Mouse (Mus musculus) stomach, embryonic 14.5 days (tissue): ENCODE results near the gene Tma16. TPM values are rescaled to one million over a fixed set of nuclear protein-coding genes. Genes with fewer than 3 reads are reported as not detected.

Source experiments
- ATAC-seq: fragments of 200-750 bp; cut with Nextera tagmentation; 2 replicates; pipeline ENCODE4 v1.8.0; 2017; ENCODE audit warnings: low read depth, moderate TSS enrichment; ENCODE audit not compliant: insufficient number of reproducible peaks, insufficient read depth, low FRiP score
- H3K27ac ChIP-seq: fragments of 300-500 bp; sonication (generic); 2 replicates; pipeline ENCODE4 v1.5.1; 2014; ENCODE audit warnings: mild to moderate bottlenecking, low read length, moderate library complexity, mixed read lengths
- H3K27me3 ChIP-seq: fragments of 300-500 bp; sonication (generic); 2 replicates; pipeline ENCODE4 v1.6.1; 2014; ENCODE audit warnings: low read length, control low read depth, mixed read lengths; ENCODE audit not compliant: control insufficient read depth, insufficient read depth
- H3K36me3 ChIP-seq: fragments of 300-500 bp; sonication (generic); 2 replicates; pipeline ENCODE4 v1.6.1; 2014; ENCODE audit warnings: mild to moderate bottlenecking, control low read depth, low read length, moderate library complexity, mixed read lengths; ENCODE audit not compliant: control insufficient read depth, insufficient read depth
- H3K4me1 ChIP-seq: fragments of 300-500 bp; sonication (generic); 2 replicates; pipeline ENCODE4 v1.6.1; 2014; ENCODE audit warnings: low read length, control low read depth, mixed read lengths; ENCODE audit not compliant: control insufficient read depth, insufficient read depth
- H3K4me2 ChIP-seq: fragments of 300-500 bp; sonication (generic); replicated peaks from 2 replicates; pipeline ENCODE4 v1.6.1; 2014; ENCODE audit warnings: low read depth, low read length, control low read depth
- H3K4me3 ChIP-seq: fragments of 300-500 bp; sonication (generic); 2 replicates; pipeline ENCODE4 v1.5.1; 2014; ENCODE audit warnings: low read depth, low read length, control low read depth
- H3K9ac ChIP-seq: fragments of 300-500 bp; sonication (generic); replicated peaks from 2 replicates; pipeline ENCODE4 v1.6.1; 2014; ENCODE audit warnings: low read depth, mild to moderate bottlenecking, control low read depth, low read length, moderate library complexity, mixed read lengths
- H3K9me3 ChIP-seq: fragments of 300-500 bp; sonication (generic); 2 replicates; pipeline ENCODE4 v1.6.1; 2016; ENCODE audit warnings: low read depth, low read length, control low read depth; ENCODE audit not compliant: control insufficient read depth
- WGBS: fragments of 180-500 bp; shearing (Covaris S2); extraction: QIAGEN DNeasy Blood & Tissue Kit; methylation state at CpG from one replicate; pipeline ENCODE4 v1.1.7; 2014; 5-methylcytosine and 5-hydroxymethylcytosine counted together
- polyA plus RNA-seq: library from polyadenylated mRNA; unstranded; fragments of >200 nt; fragmentation: Nextera tagmentation; extraction: Ambion mirVana; gene quantifications from 2 replicates; pipeline ENCODE4 v1.2.1, GENCODE M21; 2014

Tma16 gene
- polyA plus RNA-seq, 1 experiment from 2014 or later = 15.2 TPM

DNA sequence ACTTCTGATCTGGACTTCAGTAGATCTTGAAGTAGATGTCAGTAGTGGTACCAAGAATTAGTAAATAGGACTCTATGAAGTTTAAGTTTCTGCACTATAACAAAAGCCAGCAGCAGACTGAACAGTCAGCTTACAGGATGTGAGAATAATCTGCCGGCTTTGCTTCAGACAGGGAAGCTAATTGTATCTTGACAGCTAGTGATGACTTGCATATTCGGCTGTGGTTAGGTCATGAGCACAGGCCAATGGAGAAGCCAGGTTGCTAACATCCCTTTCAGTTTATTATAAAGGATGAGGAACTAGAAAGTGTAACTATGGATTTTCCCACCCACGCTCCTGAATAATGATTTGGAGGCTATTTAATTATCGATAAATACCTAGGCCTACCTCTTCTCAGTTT lies 4.3 kb upstream of the Tma16 start:
- H3K36me3 ChIP-seq = no peaks in the 10 kb centered on the region
- H3K4me1 ChIP-seq = no peaks in the 10 kb centered on the region
- no peak overlapping the region for H3K4me2 ChIP-seq
- H3K27ac ChIP-seq = no peak overlapping the region
- H3K27me3 ChIP-seq = no peaks in the 10 kb centered on the region
- H3K9ac ChIP-seq = no peak overlapping the region
- no peak for ATAC-seq
- H3K9me3 ChIP-seq = no peaks in the 10 kb centered on the region
- no peak overlapping the region for H3K4me3 ChIP-seq
- 78% methylated on average over 4 of the region's 4 CpGs for WGBS

DNA sequence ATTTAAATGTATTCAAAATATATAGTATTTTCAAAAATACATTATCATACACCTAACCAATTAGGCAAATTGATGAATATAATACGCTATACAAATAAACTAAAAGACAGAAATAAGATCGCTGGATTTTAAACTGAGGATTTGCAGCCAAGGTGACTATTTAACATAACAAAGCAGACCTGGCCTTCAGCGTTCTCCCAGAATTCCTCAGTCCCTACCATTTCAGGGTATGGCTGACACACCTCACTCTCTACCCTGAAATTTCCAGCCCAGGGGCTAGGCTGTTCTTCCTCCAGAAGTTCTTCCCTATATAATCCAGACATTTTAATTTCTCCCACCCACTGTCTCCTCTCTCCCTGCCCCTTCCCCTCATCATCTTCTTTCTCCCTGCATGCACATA lies 2.2 kb upstream of the Tma16 start:
- Histone ChIP-seq H3K9me3 (no peaks in the 10 kb centered on the region), H3K36me3 (no peaks in the 10 kb centered on the region), H3K9ac (no peak overlapping the region), H3K4me1 (no peaks in the 10 kb centered on the region), H3K27me3 (no peaks in the 10 kb centered on the region), H3K27ac (no peak overlapping the region), H3K4me3 (no peak overlapping the region), H3K4me2 (no peak overlapping the region)
- 47% methylated on average over 3 of the region's 3 CpGs for WGBS
- ATAC-seq = no peak

DNA sequence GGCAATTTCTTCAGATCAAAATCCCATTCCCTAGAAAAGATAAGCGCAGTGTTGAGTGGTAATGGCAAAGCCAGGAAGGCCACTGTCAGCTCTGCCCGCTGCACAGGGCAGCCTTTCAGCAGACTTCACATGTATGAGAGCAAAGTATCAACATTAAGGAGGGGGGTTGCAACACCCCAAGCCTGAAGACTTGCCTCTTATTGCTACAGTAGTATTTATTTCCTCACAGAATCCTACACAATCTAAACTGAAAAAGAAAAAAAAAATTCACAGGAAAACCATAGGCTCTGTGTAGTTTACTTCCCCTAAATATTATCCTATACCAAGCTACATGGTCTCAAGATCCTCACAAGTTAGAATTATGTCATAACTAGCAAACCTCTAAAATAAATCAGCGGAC lies 9.4 kb downstream of the Tma16 start:
- 98% methylated on average over 3 of the region's 3 CpGs for WGBS
- no peaks in the 10 kb centered on the region for H3K27me3 ChIP-seq
- no peak for ATAC-seq

GRCm38 (mm10) chr8:66469821-66470220 lies 16.5 kb downstream of the Tma16 start:
- no peak for ATAC-seq
- H3K27ac ChIP-seq = no peak overlapping the region
- WGBS = 73% methylated on average over 3 of the region's 3 CpGs

More for the DNA sequence above, 9.4 kb downstream of the Tma16 start:
- Histone ChIP-seq H3K9me3 (no peaks in the 10 kb centered on the region), H3K4me1 (no peaks in the 10 kb centered on the region), H3K4me3 (no peak overlapping the region), H3K36me3 (peaks cover 27% of the 10 kb centered on the region), H3K9ac (no peak overlapping the region), H3K4me2 (no peak overlapping the region), H3K27ac (no peak overlapping the region)

DNA sequence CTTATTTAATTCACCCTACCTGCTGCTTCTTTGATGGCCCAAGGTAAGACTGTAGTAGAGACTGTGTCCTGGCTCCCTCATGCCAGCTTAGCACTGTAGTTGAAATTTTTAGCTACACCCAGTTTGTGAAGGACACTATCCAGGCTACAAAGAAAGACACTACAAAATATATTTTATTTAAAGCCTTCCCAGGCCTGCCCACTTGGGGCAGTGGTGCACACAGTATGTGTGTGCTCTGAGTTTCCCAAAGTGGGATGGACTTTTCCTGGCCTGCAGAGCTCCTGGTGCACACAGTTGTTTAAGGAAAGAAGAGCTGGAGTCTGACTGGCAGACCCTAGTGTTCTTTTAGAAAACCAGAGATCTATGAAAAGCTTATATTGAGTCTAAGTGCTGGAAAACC lies 29.3 kb downstream of the Tma16 start:
- H3K9ac ChIP-seq = no peak overlapping the region
- no peaks in the 10 kb centered on the region for H3K27me3 ChIP-seq
- ATAC-seq = no peak
- no peaks in the 10 kb centered on the region for H3K4me1 ChIP-seq
- no peaks in the 10 kb centered on the region for H3K36me3 ChIP-seq
- H3K4me3 ChIP-seq = no peak overlapping the region
- H3K9me3 ChIP-seq = no peaks in the 10 kb centered on the region
- no peak overlapping the region for H3K27ac ChIP-seq
- H3K4me2 ChIP-seq = no peak overlapping the region

More at GRCm38 (mm10) chr8:66469821-66470220, 16.5 kb downstream of the Tma16 start:
- H3K4me1 ChIP-seq = no peaks in the 10 kb centered on the region
- H3K36me3 ChIP-seq = no peaks in the 10 kb centered on the region
- H3K9ac ChIP-seq = no peak overlapping the region
- H3K9me3 ChIP-seq = no peaks in the 10 kb centered on the region
- H3K27me3 ChIP-seq = no peaks in the 10 kb centered on the region
- H3K4me2 ChIP-seq = no peak overlapping the region
- H3K4me3 ChIP-seq = no peak overlapping the region

DNA sequence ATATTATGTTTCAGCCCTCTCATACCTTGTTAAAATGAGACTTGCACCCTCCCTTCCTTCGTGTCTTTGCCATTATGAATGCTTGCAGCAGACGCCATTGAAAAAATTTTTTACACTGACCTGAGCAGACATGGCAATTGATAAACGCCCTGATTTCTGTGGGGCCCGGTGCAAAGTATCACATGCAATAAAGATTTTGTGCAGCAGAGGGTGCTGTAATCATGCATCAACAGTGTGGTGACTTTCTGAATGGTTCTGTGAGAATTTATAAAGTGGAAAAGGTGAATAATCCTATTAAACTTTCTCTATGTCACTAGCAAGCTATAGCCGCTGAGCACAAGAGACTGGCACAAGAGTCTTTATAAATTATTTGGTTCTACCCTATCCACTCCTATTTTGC lies 35.6 kb downstream of the Tma16 start:
- no peak for ATAC-seq
- no peak overlapping the region for H3K27ac ChIP-seq
- H3K4me1 ChIP-seq = no peaks in the 10 kb centered on the region
- H3K4me3 ChIP-seq = no peak overlapping the region
- no peaks in the 10 kb centered on the region for H3K9me3 ChIP-seq
- no peak overlapping the region for H3K9ac ChIP-seq
- H3K36me3 ChIP-seq = no peaks in the 10 kb centered on the region
- 19% methylated on average over 5 of the region's 5 CpGs for WGBS
- no peak overlapping the region for H3K4me2 ChIP-seq
- H3K27me3 ChIP-seq = no peaks in the 10 kb centered on the region

- Histone ChIP-seq H3K27ac (no peak overlapping the region), H3K4me2 (no peak overlapping the region), H3K4me3 (no peak overlapping the region), H3K4me1 (no peaks in the 10 kb centered on the region), H3K36me3 (no peaks in the 10 kb centered on the region), H3K27me3 (no peaks in the 10 kb centered on the region), H3K9ac (no peak overlapping the region), H3K9me3 (no peaks in the 10 kb centered on the region)
- ATAC-seq = no peak
- 63% methylated on average over 3 of the region's 3 CpGs for WGBS
These were observed 41.0 kb downstream of the Tma16 start for GRCm38 (mm10) chr8:66445351-66445750.

- no peak overlapping the region for H3K9ac ChIP-seq
- H3K27ac ChIP-seq = no peak overlapping the region
- no peak overlapping the region for H3K4me2 ChIP-seq
- H3K27me3 ChIP-seq = no peaks in the 10 kb centered on the region
- H3K4me3 ChIP-seq = no peak overlapping the region
- no peaks in the 10 kb centered on the region for H3K9me3 ChIP-seq
- WGBS = 71% methylated on average over 5 of the region's 5 CpGs
- no peaks in the 10 kb centered on the region for H3K4me1 ChIP-seq
- no peak for ATAC-seq
- H3K36me3 ChIP-seq = no peaks in the 10 kb centered on the region
These were observed 42.2 kb downstream of the Tma16 start for GRCm38 (mm10) chr8:66444141-66444540.

DNA sequence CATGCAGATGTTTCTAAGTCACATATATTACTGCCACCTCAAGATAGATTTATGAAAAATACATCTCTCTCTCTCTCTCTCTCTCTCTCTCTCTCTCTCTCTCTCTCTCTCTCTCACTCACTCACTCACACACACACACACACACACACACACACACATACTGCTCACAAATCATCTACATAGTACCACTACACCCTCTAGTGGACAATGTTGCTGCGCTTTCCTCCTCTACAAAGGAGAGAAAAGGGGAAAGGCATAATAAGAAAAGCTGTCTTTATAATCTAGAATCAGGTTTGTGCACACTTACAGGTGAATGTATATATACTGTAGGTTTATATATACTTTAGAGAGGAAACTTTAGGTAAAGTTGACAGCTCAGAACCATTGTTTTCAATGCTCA lies 43.6 kb downstream of the Tma16 start:
- Histone ChIP-seq H3K4me3 (no peak overlapping the region), H3K36me3 (no peaks in the 10 kb centered on the region), H3K4me2 (no peak overlapping the region), H3K9me3 (no peaks in the 10 kb centered on the region), H3K27ac (no peak overlapping the region), H3K4me1 (no peaks in the 10 kb centered on the region), H3K27me3 (no peaks in the 10 kb centered on the region), H3K9ac (no peak overlapping the region)
- 13% methylated on average over 1 of the region's 1 CpGs for WGBS
- no peak for ATAC-seq
